Mouse (Mus musculus) C2C12 (cell line): ENCODE measurements around the gene Styxl1.

ENCODE experiments used
- CTCF ChIP-seq: IDR thresholded peaks from one replicate; pipeline ENCODE4 v1.5.1; 2011; ENCODE audit not compliant: control insufficient read depth, insufficient read depth, insufficient read length
- USF1 ChIP-seq: IDR thresholded peaks from one replicate; pipeline ENCODE4 v1.6.1; 2011; ENCODE audit warnings: low read depth, mild to moderate bottlenecking, control low read depth, moderate library complexity

DNA sequence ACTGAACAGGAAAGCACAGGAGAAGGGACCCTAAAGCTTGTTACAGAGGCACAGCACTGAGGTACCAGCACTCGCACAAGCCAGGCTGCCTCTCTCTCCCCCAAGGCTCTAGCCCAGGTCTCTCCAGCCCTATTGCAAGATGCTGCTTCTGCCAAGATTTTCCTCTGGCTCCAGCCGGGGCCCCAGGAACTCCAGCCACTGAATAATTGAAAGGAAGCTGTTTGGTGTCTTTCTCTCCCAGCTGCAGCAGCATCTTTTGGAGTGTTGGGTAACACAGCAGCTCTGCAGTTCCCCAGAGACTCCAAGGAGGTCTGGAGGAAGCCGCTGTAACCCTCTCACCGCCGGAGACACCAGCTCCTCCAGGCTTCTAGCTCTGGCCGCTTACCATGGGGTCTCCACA is 48.0 kb upstream of the Styxl1 start:
- TF ChIP-seq CTCF = no peak
- no peak for TF ChIP-seq USF1
